Mouse (Mus musculus) lung, postnatal 0 days (tissue): Measurements from ENCODE around the gene Nhs. TPM values are rescaled to one million over a fixed set of nuclear protein-coding genes. Genes with fewer than 3 reads are reported as not detected.

Experiments
- ATAC-seq: fragments of 200-750 bp; cut with Nextera tagmentation; 2 replicates; pipeline ENCODE4 v1.8.0; 2017; ENCODE audit warnings: moderate library complexity
- DNase-seq: peaks from one replicate; pipeline ENCODE4 v3.0.0-alpha.2; 2016; ENCODE audit warnings: low spot score
- H3K27ac ChIP-seq: fragments of 300-500 bp; sonication (generic); 2 replicates; pipeline ENCODE4 v1.5.1; 2014; ENCODE audit warnings: antibody characterized with exemption, mild to moderate bottlenecking, low read length, mixed read lengths
- H3K27me3 ChIP-seq: fragments of 300-500 bp; sonication (generic); replicated peaks from 2 replicates; pipeline ENCODE4 v1.6.1; 2014; ENCODE audit warnings: low read length, mixed read lengths; ENCODE audit not compliant: insufficient read depth
- H3K36me3 ChIP-seq: fragments of 300-500 bp; sonication (generic); 2 replicates; pipeline ENCODE4 v1.6.1; 2014; ENCODE audit warnings: low read length, mixed read lengths; ENCODE audit not compliant: insufficient read depth
- H3K4me1 ChIP-seq: fragments of 300-500 bp; sonication (generic); 2 replicates; pipeline ENCODE4 v1.6.1; 2014; ENCODE audit warnings: antibody characterized with exemption, low read depth, low read length, mixed read lengths; ENCODE audit not compliant: insufficient read depth
- H3K4me2 ChIP-seq: fragments of 300-500 bp; sonication (generic); replicated peaks from 2 replicates; pipeline ENCODE4 v1.6.1; 2014; ENCODE audit warnings: low read depth, mild to moderate bottlenecking, low read length, moderate library complexity, mixed read lengths
- H3K4me3 ChIP-seq: fragments of 300-500 bp; sonication (generic); 2 replicates; pipeline ENCODE4 v1.5.1; 2014; ENCODE audit warnings: low read depth, low read length
- H3K9ac ChIP-seq: fragments of 300-500 bp; sonication (generic); replicated peaks from 2 replicates; pipeline ENCODE4 v1.6.1; 2014; ENCODE audit warnings: low read depth, mild to moderate bottlenecking
- H3K9me3 ChIP-seq: fragments of 300-500 bp; sonication (generic); 2 replicates; pipeline ENCODE4 v1.6.1; 2016; ENCODE audit warnings: low read length, mixed read lengths
- CTCF ChIP-seq: IDR thresholded peaks from 2 replicates; pipeline ENCODE4 v1.5.1; 2016; ENCODE audit warnings: antibody characterized with exemption, mild to moderate bottlenecking
- EP300 ChIP-seq: IDR thresholded peaks from 2 replicates; pipeline ENCODE4 v1.6.1; 2016; ENCODE audit warnings: antibody characterized with exemption, mild to moderate bottlenecking, control low read depth
- WGBS: fragments of 180-500 bp; shearing (Covaris S2); extraction: QIAGEN DNeasy Blood & Tissue Kit; methylation state at CpG from one replicate; pipeline ENCODE4 v1.1.7; 2014; 5-methylcytosine and 5-hydroxymethylcytosine counted together
- polyA plus RNA-seq: library from polyadenylated mRNA; unstranded; fragments of >200 nt; fragmentation: Nextera tagmentation; extraction: Ambion mirVana; gene quantifications from 2 replicates; pipeline ENCODE4 v1.2.1, GENCODE M21; 2015

Gene Nhs
- polyA plus RNA-seq, 1 experiment from 2014 or later, result 0.49 TPM

GRCm38 (mm10) chrX:161925973-161926682, 233.4 kb downstream of the Nhs start:
- no peak for TF ChIP-seq CTCF
- no peak for TF ChIP-seq EP300

GRCm38 (mm10) chrX:161922655-161923054, 236.9 kb downstream of the Nhs start:
- no peak overlapping the region for H3K27ac ChIP-seq
- H3K4me3 ChIP-seq, result no peak overlapping the region
- H3K27me3 ChIP-seq, result 0 out of 2 replicates have a peak, but pooled peaks cover 6% of the 10 kb centered on the region
- no peaks in the 10 kb centered on the region for H3K36me3 ChIP-seq
- ATAC-seq (no peak), DNase-seq (no peak)
- no peaks in the 10 kb centered on the region for H3K4me1 ChIP-seq
- TF ChIP-seq EP300 (no peak), CTCF (no peak)
- H3K4me2 ChIP-seq, result no peak overlapping the region
- no peak overlapping the region for H3K9ac ChIP-seq
- WGBS, result 63% methylated on average over 2 of the region's 2 CpGs
- no peaks in the 10 kb centered on the region for H3K9me3 ChIP-seq

More at GRCm38 (mm10) chrX:161925973-161926682, 233.4 kb downstream of the Nhs start:
- no peaks in the 10 kb centered on the region for H3K36me3 ChIP-seq
- 0 out of 2 replicates have a peak, but pooled peaks cover 3% of the 10 kb centered on the region for H3K27me3 ChIP-seq
- ATAC-seq, result no peak
- WGBS, result 23% methylated on average over 6 of the region's 6 CpGs
- H3K9ac ChIP-seq, result no peak overlapping the region
- no peaks in the 10 kb centered on the region for H3K9me3 ChIP-seq
- DNase-seq, result peak; percentile 6
- no peak overlapping the region for H3K27ac ChIP-seq
- H3K4me3 ChIP-seq, result no peak overlapping the region
- no peaks in the 10 kb centered on the region for H3K4me1 ChIP-seq
- H3K4me2 ChIP-seq, result no peak overlapping the region

GRCm38 (mm10) chrX:161921581-161921980, 237.9 kb downstream of the Nhs start:
- ATAC-seq (no peak), DNase-seq (no peak)
- Histone ChIP-seq H3K4me1 (no peaks in the 10 kb centered on the region), H3K36me3 (no peaks in the 10 kb centered on the region), H3K9ac (no peak overlapping the region), H3K4me3 (no peak overlapping the region), H3K4me2 (no peak overlapping the region), H3K27me3 (0 out of 2 replicates have a peak, but pooled peaks cover 6% of the 10 kb centered on the region), H3K9me3 (no peaks in the 10 kb centered on the region), H3K27ac (no peak overlapping the region)
- no peak for TF ChIP-seq EP300
- TF ChIP-seq CTCF, result no peak
- 67% methylated on average over 1 of the region's 1 CpGs for WGBS

GRCm38 (mm10) chrX:161909963-161910362, 249.6 kb downstream of the Nhs start:
- WGBS, result 60% methylated on average over 4 of the region's 4 CpGs
- H3K9me3 ChIP-seq, result no peaks in the 10 kb centered on the region
- no peak overlapping the region for H3K4me2 ChIP-seq
- H3K9ac ChIP-seq, result no peak overlapping the region
- TF ChIP-seq CTCF (no peak), EP300 (no peak)
- no peak overlapping the region for H3K4me3 ChIP-seq
- peaks cover 9% of the 10 kb centered on the region; the same call in 1 of the 2 replicates for H3K27me3 ChIP-seq
- H3K36me3 ChIP-seq, result no peaks in the 10 kb centered on the region
- ATAC-seq (no peak), DNase-seq (no peak)
- H3K27ac ChIP-seq, result no peak overlapping the region
- H3K4me1 ChIP-seq, result no peaks in the 10 kb centered on the region

- TF ChIP-seq CTCF, result no peak
- TF ChIP-seq EP300, result no peak
- Histone ChIP-seq H3K27ac (no peak overlapping the region), H3K9ac (no peak overlapping the region), H3K4me3 (peak overlapping the region; percentile 29), H3K4me1 (no peaks in the 10 kb centered on the region), H3K9me3 (no peaks in the 10 kb centered on the region), H3K27me3 (peaks cover 9% of the 10 kb centered on the region; the same call in 1 of the 2 replicates), H3K4me2 (peak overlapping the region; percentile 58), H3K36me3 (no peaks in the 10 kb centered on the region)
- no peak for DNase-seq
- 0 out of 2 replicates have a peak, but pooled peaks have one; percentile 16 for ATAC-seq
- WGBS, result 12% methylated on average over 36 of the region's 48 CpGs
Observed at GRCm38 (mm10) chrX:161908652-161909403, 250.7 kb downstream of the Nhs start.
